Mouse (Mus musculus) right cerebral cortex, postnatal 25 days (tissue): ENCODE results near the gene Bud23.

Source experiments
- DNase-seq: peaks from one replicate; pipeline ENCODE4 v3.0.0; 2022

The Bud23 gene

DNA sequence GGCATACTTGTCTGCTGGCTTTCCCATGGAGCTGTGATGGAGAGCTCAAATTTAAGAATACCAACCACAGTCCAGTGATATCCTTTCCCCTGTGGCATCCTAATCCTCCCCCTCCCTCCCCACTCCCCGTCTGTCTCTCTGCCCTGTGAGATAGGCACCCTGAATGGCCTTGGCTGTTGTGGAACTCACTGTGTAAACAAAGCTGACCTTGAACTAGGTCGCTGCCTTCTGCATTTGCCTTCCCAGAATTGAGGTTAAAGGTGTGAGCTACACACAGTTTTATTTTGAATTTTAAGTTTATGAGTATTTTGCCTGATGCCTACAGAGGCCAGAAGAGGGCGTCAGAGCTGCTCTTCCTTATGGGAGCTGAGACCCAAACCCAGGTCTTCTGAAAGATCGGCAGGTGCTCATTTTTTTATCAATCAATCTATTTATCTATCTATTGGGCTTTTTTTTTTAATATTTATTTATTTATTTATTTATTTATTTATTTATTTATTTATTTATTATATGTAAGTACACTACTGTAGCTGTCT, 48.5 kb downstream of the Bud23 start:
- DNase-seq = no peak

DNA sequence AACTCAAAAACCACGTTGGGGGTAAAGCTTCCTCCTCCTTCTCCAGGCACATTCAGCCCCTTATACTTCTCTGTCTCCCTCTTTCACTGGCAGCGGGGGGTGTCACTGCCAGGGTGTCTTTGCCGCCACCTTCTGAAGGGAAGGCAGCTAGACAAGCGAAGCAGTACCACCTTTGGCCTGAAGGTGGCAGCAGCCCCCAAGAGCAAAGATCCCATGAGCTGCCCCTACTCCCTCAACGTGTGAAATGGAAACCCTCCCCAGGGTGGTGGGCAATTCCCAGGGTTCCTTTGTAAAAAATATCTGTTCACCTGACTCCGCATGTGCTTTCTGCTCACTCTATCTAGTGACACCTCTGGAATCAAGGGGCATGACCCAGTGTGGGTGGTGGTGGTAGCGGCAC, 49.3 kb downstream of the Bud23 start:
- DNase-seq = peak; percentile 86

DNA sequence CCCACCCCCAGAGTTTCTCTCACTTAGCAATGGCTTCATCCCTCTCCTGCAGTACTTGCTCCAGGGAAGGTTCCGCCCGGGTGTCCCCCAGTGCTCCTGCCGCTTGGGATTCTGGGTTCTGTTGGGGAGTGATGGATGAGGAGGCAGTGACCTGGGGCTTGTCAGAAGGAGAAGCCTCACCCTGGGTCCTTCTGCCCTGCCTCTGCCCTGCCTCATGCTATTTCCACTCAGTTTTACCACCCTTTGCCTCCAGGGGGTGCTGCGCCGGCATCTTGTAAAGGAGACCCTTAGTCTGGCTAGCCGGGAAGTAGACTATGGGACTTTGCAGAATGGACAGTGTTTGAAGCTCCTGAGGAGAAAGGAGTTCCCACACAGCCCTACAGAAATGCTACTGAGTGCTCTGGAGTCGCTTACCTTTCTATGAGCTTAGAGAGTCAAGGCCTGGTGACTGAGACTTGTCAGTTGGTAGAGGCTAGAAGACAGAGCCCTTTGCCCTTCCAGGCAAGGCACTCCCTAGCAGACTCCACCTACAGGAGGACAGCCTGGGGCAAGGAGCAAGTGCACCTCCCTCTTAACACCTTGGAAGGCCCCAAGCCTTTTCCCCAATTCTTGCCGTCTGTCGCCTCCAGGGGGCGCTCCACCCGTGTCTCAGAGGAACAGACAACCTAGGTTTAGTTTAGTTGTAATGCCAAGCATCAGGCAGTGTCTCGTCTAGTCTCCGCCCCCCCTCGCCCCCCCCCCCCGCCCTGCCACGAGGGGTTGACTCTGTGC, 51.9 kb downstream of the Bud23 start:
- DNase-seq = peak; percentile 66

DNA sequence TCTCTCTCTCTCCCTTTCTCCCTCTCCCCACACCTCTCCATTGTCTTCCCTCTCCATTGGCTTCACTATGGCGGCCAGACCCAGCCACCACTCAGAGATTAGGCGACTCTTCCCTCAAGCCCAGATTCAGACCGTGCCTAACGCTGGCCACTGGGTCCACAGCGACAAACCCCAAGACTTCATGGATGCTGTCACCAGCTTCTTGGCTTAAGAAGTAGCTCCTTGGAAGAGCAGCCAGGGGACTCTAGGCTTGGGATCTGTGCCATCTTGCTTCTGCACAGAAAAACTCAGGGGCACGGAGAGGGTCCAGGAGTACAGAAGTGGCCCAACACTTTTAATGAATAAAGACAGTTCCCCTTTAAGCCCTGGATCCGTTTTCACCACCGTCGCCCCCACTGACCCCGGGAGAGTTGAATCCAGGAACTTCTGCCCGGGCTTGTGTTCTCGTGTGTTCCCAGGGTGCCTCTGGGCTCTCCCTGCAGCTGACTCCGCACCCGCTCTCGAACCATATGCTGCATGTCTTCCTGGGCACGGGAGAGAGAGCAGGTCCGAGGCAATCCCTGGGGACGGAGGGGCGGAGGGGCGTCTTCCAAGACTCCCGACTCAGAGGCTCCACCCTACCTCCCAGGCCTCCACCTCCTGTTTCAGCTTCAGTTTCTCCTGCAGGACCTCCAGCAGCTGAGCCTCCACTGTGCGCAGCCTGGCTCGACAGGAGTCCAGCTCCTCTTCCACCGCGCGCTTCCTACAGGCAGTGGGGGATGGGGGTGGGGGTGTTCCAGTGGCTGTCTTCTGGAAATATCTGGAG, 52.7 kb downstream of the Bud23 start:
- DNase-seq = no peak

DNA sequence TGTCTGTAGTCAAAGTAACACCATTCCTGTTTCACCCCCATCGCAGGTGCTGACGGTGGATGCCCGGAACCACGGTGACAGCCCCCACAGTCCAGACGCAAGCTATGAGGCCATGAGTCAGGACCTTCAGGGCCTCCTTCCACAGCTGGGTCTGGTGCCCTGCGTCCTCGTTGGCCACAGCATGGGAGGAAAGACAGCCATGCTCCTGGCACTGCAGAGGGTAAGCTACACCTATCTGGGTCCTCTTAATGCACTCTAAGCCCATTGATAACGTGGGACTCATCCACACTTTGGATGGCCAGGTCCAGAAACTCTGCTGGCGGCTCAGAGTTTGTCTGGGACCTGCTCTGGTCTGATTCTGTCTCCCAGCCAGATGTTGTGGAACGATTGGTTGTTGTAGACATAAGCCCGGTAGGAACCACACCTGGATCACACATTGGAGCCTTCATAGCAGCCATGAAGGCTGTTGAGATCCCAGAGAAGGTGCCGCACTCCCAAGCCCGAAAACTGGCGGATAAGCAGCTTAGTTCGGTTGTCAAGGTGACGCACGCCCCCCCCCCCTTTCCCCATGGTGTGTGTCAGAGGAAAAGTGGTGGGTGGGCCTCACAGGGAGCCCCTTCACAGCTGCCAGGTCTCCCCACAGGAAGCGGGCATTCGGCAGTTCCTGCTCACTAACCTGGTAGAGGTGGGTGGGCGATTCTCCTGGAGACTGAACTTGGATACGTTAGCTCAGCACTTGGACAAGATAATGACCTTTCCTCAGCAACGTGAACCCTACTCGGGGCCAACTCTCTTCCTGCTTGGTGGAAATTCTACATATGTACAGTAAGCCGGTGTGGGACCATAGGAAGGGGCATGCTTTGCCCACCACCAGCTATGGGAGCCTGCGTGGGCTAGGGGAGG, 53.7 kb downstream of the Bud23 start:
- no peak for DNase-seq

DNA sequence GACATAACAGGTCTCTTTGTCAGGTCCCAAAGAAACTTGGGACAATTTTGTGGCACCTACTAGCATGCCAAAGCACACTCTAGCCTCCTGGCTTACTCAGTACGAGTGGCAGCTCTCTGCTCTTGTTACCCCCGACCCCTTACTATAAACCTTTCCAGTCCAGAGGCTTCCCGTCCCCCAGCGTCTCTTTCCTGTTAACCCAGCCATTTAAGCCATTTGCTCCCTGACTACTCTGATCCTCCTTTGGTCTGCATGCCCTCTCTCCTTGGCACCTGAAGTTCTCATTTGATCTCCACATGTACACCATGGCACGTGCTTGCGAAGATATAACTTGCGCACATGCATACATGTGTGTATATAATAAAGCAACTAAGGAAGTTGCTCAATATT, 54.4 kb downstream of the Bud23 start:
- no peak for DNase-seq

DNA sequence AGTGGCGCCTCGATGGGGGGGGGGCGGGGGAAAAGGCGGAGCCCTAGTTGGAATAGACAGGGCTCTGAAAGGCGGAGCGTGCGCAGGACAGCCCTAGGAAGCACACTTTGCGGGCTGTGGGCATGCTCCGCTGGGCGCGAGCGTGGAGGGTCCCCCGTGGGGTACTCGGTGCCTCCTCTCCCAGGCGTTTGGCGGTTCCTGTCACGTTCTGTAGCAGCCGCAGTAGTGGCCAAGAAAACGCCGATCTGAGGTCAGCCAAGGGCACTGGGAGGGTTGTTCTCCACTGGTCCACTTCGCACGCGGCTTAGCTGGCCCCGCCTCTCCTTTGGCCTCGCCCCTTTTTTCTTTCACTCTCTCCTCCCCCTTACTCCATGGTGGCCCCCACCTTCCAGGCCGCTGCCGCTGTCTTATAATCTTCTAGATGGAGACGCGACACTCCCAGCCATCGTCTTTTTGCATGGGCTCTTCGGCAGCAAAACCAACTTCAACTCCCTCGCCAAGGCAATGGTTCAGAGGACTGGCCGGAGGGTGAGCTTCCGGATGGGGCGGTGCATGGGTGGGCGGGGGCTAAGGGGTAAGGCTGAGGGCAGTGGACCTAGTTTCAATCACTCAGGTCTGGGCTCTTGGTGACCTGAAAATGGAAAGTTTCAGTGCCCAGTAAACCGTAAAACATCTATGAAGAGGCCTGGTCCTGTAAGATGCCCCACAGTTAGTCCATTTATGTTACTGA, 55.0 kb downstream of the Bud23 start:
- DNase-seq = peak; percentile 90

DNA sequence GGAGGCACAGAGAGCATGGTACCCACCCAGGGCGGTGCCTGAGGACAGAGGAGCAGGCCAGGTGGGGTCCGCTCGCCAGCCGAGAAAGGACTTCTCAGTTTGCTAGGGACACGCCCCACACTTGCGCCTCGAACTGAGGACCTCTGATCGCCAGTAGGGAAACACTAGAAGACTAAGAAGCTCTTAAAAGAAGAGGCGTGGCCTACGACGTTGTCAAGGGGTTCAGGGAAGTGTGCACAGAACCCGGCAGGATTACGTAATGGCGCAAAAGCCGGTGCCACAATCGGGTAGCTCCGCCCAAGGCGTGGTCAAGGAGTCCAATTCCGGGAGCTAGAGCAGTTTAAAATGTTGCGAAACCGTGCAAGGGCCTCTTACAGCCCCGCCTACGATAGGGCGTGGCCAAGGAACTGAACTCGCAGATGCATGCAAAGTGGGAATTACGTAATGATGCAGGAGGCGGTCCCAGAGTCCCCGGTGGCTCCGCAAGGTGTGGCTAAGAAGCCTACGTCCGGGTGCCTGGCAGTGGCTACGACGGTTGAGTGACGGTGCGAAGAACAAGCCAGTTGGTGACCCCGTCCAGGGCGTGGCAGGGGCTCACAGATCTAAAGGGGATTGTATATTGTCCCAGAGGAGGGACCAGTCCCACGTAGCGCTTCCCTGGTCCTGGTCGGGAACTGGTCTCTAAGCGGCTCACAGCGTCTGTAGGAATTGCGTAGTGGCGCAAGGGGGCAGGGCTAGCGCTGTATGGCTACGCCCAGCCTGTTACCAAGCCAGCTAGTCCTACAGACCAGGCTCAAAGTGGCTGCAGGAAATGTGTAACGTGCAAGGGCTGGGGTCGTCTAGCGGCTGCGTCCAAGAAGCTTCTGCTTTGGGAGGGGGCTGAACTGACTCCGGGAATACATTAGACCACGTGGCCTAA, 55.8 kb downstream of the Bud23 start, which contains the start of gene Abhd11:
Gene Abhd11 (plus strand): TSS at position 482 of the 919 bp plus-strand sequence.
- peak; percentile 94 for DNase-seq

DNA sequence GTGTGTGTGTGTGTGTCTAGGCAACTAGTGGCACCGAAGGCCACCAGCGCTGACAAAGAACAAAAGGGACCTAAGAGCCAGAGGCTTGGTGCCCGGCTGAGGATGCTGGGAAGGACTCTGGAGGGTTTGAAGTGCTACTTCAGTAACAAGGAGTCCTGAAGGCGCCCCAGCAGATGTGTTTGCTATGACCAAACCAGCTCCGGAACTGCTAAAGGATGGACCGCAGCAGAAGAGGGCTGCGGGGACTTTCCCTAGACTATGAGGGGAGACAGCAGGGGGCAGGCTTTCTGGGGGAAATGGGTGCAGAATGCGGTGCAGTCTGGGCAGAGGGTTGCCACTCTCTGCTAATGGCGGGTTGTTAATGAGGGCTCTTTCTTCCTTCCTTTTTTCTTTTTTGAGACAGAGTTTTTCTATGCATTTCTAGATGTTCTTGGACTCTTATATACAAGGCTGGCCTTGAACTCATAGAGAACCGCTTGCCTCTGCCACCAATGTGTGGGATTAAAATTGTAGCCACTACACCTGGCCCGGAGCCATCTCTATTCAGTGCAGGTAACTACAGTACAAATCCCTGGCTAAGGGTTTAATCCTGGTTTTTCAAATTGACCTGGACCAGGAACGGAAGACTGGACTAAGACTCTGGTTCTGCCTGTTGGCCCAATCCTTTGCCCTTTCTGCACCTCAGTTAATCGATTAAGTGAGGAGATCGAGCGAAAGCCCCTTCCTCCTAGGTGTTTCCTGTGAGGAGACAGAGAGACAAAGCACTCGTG, 56.8 kb downstream of the Bud23 start:
- DNase-seq = peak; percentile 12
